Mouse (Mus musculus) adrenal gland, postnatal 25 days (tissue): ENCODE measurements around the gene AC141477.1. TPM values are rescaled to one million over a fixed set of nuclear protein-coding genes. Genes with fewer than 3 reads are reported as not detected.

Source experiments
- DNase-seq: peaks from one replicate; pipeline ENCODE4 v3.0.0; 2021; ENCODE audit warnings: mixed read lengths
- total RNA-seq: library from RNA; stranded (reverse); gene quantifications from 2 replicates; pipeline ENCODE4 v1.2.3, GENCODE M21; 2021

AC141477.1 gene
- total RNA-seq, 1 experiment from 2014 or later: not detected

- no peak for DNase-seq
Observed at GRCm38 (mm10) chr10:76408520-76408919, 31.7 kb downstream of the AC141477.1 start.

GRCm38 (mm10) chr10:76392596-76392995 is 47.6 kb downstream of the AC141477.1 start:
- DNase-seq: no peak

- no peak for DNase-seq
Observed at GRCm38 (mm10) chr10:76391786-76392185, 48.5 kb downstream of the AC141477.1 start.

GRCm38 (mm10) chr10:76391166-76391565 is 49.1 kb downstream of the AC141477.1 start:
- DNase-seq: no peak

Other genes starting within 250 kb of the AC141477.1 start
- 21.2 and 21.9 TPM in 2 replicates for gene Prmt2, start 202.6 kb downstream of the AC141477.1 start, total RNA-seq
- 11.3 and 11.8 TPM in 2 replicates for gene S100b, start 186.6 kb downstream of the AC141477.1 start, total RNA-seq
- 28.5 and 33.2 TPM in 2 replicates for gene Dip2a, start 95.2 kb downstream of the AC141477.1 start, total RNA-seq
- gene Pcnt, start 2.3 kb upstream of the AC141477.1 start, total RNA-seq: 22.2 and 23.9 TPM in 2 replicates
- gene 2610028H24Rik, start 8.6 kb upstream of the AC141477.1 start, total RNA-seq: not detected in 2 replicates
- 39.4 and 40.8 TPM in 2 replicates for gene Mcm3ap, start 28.5 kb upstream of the AC141477.1 start, total RNA-seq
- gene Ybey, start 28.7 kb upstream of the AC141477.1 start, total RNA-seq: 3.4 and 4.5 TPM in 2 replicates
- gene Lss, start 91.1 kb upstream of the AC141477.1 start, total RNA-seq: 116 and 134 TPM in 2 replicates
- gene Spatc1l, start 121.8 kb upstream of the AC141477.1 start, total RNA-seq: not detected in 2 replicates
- gene Ftcd, start 135.2 kb upstream of the AC141477.1 start, total RNA-seq: 2.1 TPM in 1 of 2 replicates, not detected in the other
- gene Col6a2, start 183.2 kb upstream of the AC141477.1 start, total RNA-seq: 29.1 and 32.0 TPM in 2 replicates